Mouse (Mus musculus) large intestine, adult 2 months (tissue): ENCODE results near the gene Zg16. TPM values are rescaled to one million over a fixed set of nuclear protein-coding genes. Genes with fewer than 3 reads are reported as not detected.

Source experiments
- DNase-seq: peaks from one replicate; pipeline ENCODE4 v3.0.0-alpha.2; 2012; ENCODE audit warnings: low read depth, low spot score
- WGBS: fragments of 180-500 bp; shearing (Covaris S2); methylation state at CpG from one replicate; pipeline ENCODE4 v1.1.7; 2018; 5-methylcytosine and 5-hydroxymethylcytosine counted together
- polyA plus RNA-seq: library from polyadenylated mRNA; depleted of rRNA; stranded (reverse); fragments of >200 nt; gene quantifications from 2 replicates; pipeline ENCODE4 v1.2.3, GENCODE M21; 2012

Zg16 gene
- polyA plus RNA-seq, 1 experiment: 9,267 TPM

GRCm38 (mm10) chr7:127082271-127082670, 4.9 kb downstream of the Zg16 start:
- 80% methylated on average over 8 of the region's 8 CpGs for WGBS
- DNase-seq: no peak

GRCm38 (mm10) chr7:127080045-127080444, 7.1 kb downstream of the Zg16 start:
- no peak for DNase-seq
- whole genome bisulfite sequencing: 47% methylated on average over 3 of the region's 3 CpGs

GRCm38 (mm10) chr7:127077692-127078091, 9.4 kb downstream of the Zg16 start:
- DNase-seq: no peak
- WGBS: 89% methylated on average over 3 of the region's 3 CpGs

- no peak for DNase-seq
- 68% methylated on average over 5 of the region's 5 CpGs for WGBS
Observed at GRCm38 (mm10) chr7:127076188-127076587, 10.9 kb downstream of the Zg16 start.

- WGBS: 51% methylated on average over 4 of the region's 4 CpGs
Observed at GRCm38 (mm10) chr7:127073221-127073620, 13.9 kb downstream of the Zg16 start.

GRCm38 (mm10) chr7:127070871-127071413, 16.2 kb downstream of the Zg16 start:
- WGBS: 29% methylated on average over 4 of the region's 4 CpGs
- peak; percentile 65 for DNase-seq

More at GRCm38 (mm10) chr7:127073221-127073620, 13.9 kb downstream of the Zg16 start:
- DNase-seq: no peak

- WGBS: 51% methylated on average over 4 of the region's 4 CpGs
- DNase-seq: no peak
Observed at GRCm38 (mm10) chr7:127066317-127066716, 20.8 kb downstream of the Zg16 start.

- DNase-seq: no peak
- WGBS: 87% methylated on average over 6 of the region's 6 CpGs
Observed at GRCm38 (mm10) chr7:127065538-127065937, 21.6 kb downstream of the Zg16 start.

- DNase-seq: no peak
- 66% methylated on average over 5 of the region's 5 CpGs for WGBS
Observed at GRCm38 (mm10) chr7:127055026-127055585, 32.0 kb downstream of the Zg16 start.

GRCm38 (mm10) chr7:127041851-127042672, 45.1 kb downstream of the Zg16 start, which contains the start of gene Kif22:
TSS of gene Kif22 (minus strand) at chr7:127042471.
- WGBS: 1% methylated on average over 53 of the region's 53 CpGs
- DNase-seq: peak; percentile 73

- WGBS: 40% methylated on average over 1 of the region's 1 CpGs
- DNase-seq: no peak
Observed at GRCm38 (mm10) chr7:127031244-127031643, 55.9 kb downstream of the Zg16 start.

GRCm38 (mm10) chr7:127030172-127030571, 57.0 kb downstream of the Zg16 start:
- 91% methylated on average over 1 of the region's 1 CpGs for WGBS
- no peak for DNase-seq

GRCm38 (mm10) chr7:127027885-127028284, 59.2 kb downstream of the Zg16 start:
- no peak for DNase-seq
- WGBS: 39% methylated on average over 8 of the region's 8 CpGs

GRCm38 (mm10) chr7:127026984-127027726, 60.0 kb downstream of the Zg16 start, which contains the start of gene Maz:
TSS of gene Maz (minus strand) at chr7:127027037.
- 1% methylated on average over 61 of the region's 63 CpGs for WGBS
- DNase-seq: peak; percentile 94

GRCm38 (mm10) chr7:127026616-127026983, 60.5 kb downstream of the Zg16 start:
- DNase-seq: no peak
- WGBS: 4% methylated on average over 15 of the region's 48 CpGs

- under 1% methylated on average over 40 of the region's 48 CpGs for WGBS
- no peak for DNase-seq
Observed at GRCm38 (mm10) chr7:127026161-127026600, 60.9 kb downstream of the Zg16 start.

GRCm38 (mm10) chr7:127025556-127026160, 61.5 kb downstream of the Zg16 start:
- DNase-seq: no peak
- WGBS: under 1% methylated on average over 59 of the region's 65 CpGs

GRCm38 (mm10) chr7:127024755-127025555, 62.2 kb downstream of the Zg16 start:
- 2% methylated on average over 30 of the region's 30 CpGs for WGBS
- no peak for DNase-seq
